Comparison of ENCODE assay signal across 12 mouse cellular contexts in genomic region chr2:155242296-155242855, GRCm38 (mm10). TPM values are rescaled to one million over a fixed set of nuclear protein-coding genes. Genes with fewer than 3 reads are reported as not detected.
DNase-seq lines count a peak whose midpoint lies in the region; ATAC-seq and TF ChIP-seq lines count a peak whose summit lies in the region.
"Had no signal": no experiment of that assay in that cellular context is flagged by ENCODE, and none has a peak within 500 bp of the region (broad histone marks: within the 10 kb centered on the region; RNA-seq: fewer than 3 reads in every experiment).

No protein-coding gene starts in this region.

- H3K36me3 ChIP-seq in lung, postnatal 0 days (ENCODE audit: insufficient read depth, low read length) = peaks cover 12% of the 10 kb centered on the region

- H3K4me1 ChIP-seq in lung, postnatal 0 days (ENCODE audit: insufficient read depth, low read depth, low read length) = peaks cover 7% of the 10 kb centered on the region

- no peak for TF ChIP-seq CTCF in lung, postnatal 0 days (IDR thresholded peaks at IDR 0.05)

- peak; percentile 14 for DNase-seq in cerebellum, adult 11 months
- DNase-seq in cerebellum, postnatal 10 days = no peak
- DNase-seq in MN1 (ENCODE audit: low spot score) = peak; percentile 82
- peak; percentile 31 for DNase-seq in gastrocnemius, postnatal 14 days
- DNase-seq in lung, postnatal 0 days (ENCODE audit: low spot score) = peak; percentile 60
- DNase-seq in retina, postnatal 1 day = no peak
- DNase-seq in ovary, adult 18-20 months (ENCODE audit: low spot score) = no peak
- DNase-seq: B cell, adult 2 months; forebrain, postnatal 0 days; lung, embryonic 14.5 days had no signal

- no peaks in the 10 kb centered on the region for H3K27me3 ChIP-seq in lung, postnatal 0 days (replicated peaks; ENCODE audit: insufficient read depth, low read length)
- H3K27me3 ChIP-seq: intestine, embryonic 15.5 days had no signal

- H3K4me3 ChIP-seq in lung, postnatal 0 days (ENCODE audit: low read depth, low read length) = no peak overlapping the region
- H3K4me3 ChIP-seq: intestine, embryonic 15.5 days had no signal

- no peak overlapping the region for H3K4me2 ChIP-seq in lung, postnatal 0 days (replicated peaks; ENCODE audit: low read depth, low read length)
- H3K4me2 ChIP-seq: intestine, embryonic 15.5 days; lung, embryonic 14.5 days had no signal

- no peaks in the 10 kb centered on the region for H3K9me3 ChIP-seq in lung, postnatal 0 days (ENCODE audit: low read length)
- H3K9me3 ChIP-seq: intestine, embryonic 15.5 days had no signal

- intact Hi-C loops in gastrocnemius, postnatal 14 days (cut with DNase I; ENCODE audit: low total_unique reads) = no loop called here

- no peak overlapping the region for H3K9ac ChIP-seq in lung, postnatal 0 days (replicated peaks; ENCODE audit: low read depth)
- H3K9ac ChIP-seq: forebrain, postnatal 0 days; intestine, embryonic 15.5 days; lung, embryonic 14.5 days had no signal

- WGBS in lung, postnatal 0 days = 65% methylated on average over 7 of the region's 7 CpGs

- ATAC-seq in lung, postnatal 0 days = peak; percentile 87
- no peak for ATAC-seq in megakaryocyte progenitor cell, adult 5-6 weeks (replicated peaks; ENCODE audit: poor library complexity)
- ATAC-seq: forebrain, postnatal 0 days; intestine, embryonic 15.5 days had no signal

- H3K27ac ChIP-seq in lung, postnatal 0 days (ENCODE audit: low read length) = peak overlapping the region; percentile 14; the same call in 1 of the 2 replicates
- H3K27ac ChIP-seq: intestine, embryonic 15.5 days had no signal

- TF ChIP-seq EP300 in lung, postnatal 0 days (IDR thresholded peaks at IDR 0.05) = no peak

RNA-seq across cellular contexts. Expression of gene Dynlrb1, which starts 6.0 kb away (rescaled TPM):
- 100 to 1,000 TPM; 128 to 129 TPM for total RNA-seq in gastrocnemius, postnatal 14 days (2021)
- polyA plus RNA-seq in lung, postnatal 0 days (2015; fragmentation: Nextera tagmentation; extraction: Ambion mirVana) = 332 TPM in 2 replicates
- 378 and 407 TPM in 2 replicates for total RNA-seq in megakaryocyte progenitor cell, adult 5-6 weeks (2015)
- 230 and 257 TPM in 2 replicates for total RNA-seq in megakaryocyte progenitor cell, adult 5-6 weeks (2017)

RNA-seq across cellular contexts. Expression of gene Map1lc3a, which starts 33.7 kb away (rescaled TPM):
- 100 to 1,000 TPM; 152 to 162 TPM for total RNA-seq in gastrocnemius, postnatal 14 days (2021)
- 382 and 428 TPM in 2 replicates for polyA plus RNA-seq in lung, postnatal 0 days (2015; fragmentation: Nextera tagmentation; extraction: Ambion mirVana)
- total RNA-seq in megakaryocyte progenitor cell, adult 5-6 weeks (2015) = 3.4 and 4.0 TPM in 2 replicates
- 0.71 and 1.8 TPM in 2 replicates for total RNA-seq in megakaryocyte progenitor cell, adult 5-6 weeks (2017)

Comparison
In these comparisons a context has a peak if more than half of its experiments do, and no peak if none do; other contexts are left out.
1. DNase-seq: peak in cerebellum, adult 11 months (single experiment), MN1 (single experiment), gastrocnemius, postnatal 14 days (single experiment) and lung, postnatal 0 days (single experiment); none in cerebellum, postnatal 10 days (0 of 2), retina, postnatal 1 day (single experiment) and ovary, adult 18-20 months (single experiment).
2. RNA of gene Map1lc3a, which starts 33.7 kb away (total RNA-seq): 152 to 162 TPM in gastrocnemius, postnatal 14 days; 0.71 to 4.0 TPM in megakaryocyte progenitor cell, adult 5-6 weeks; every median in the first group is over 10 times any median in the second.